Mouse (Mus musculus): Measurements from ENCODE around the gene Rrp1b. TPM values are rescaled to one million over a fixed set of nuclear protein-coding genes. Genes with fewer than 3 reads are reported as not detected.

The Rrp1b gene
- polyA plus RNA-seq, 1 experiment from 2014 or later = 42.5 TPM

GRCm38 (mm10) chr17:32046541-32046940, 10.6 kb downstream of the Rrp1b start:
- Histone ChIP-seq H3K4me3 (ENCODE audit: low read depth, low read length) (no peak overlapping the region), H3K36me3 (ENCODE audit: control insufficient read depth, insufficient read depth, low read length) (peaks cover 15% of the 10 kb centered on the region; the same call in 1 of the 2 replicates), H3K27me3 (ENCODE audit: control insufficient read depth, insufficient read depth, low read depth, low read length) (no peaks in the 10 kb centered on the region), H3K9ac (ENCODE audit: low read depth, low read length) (no peak overlapping the region), H3K9me3 (replicated peaks; ENCODE audit: control insufficient read depth, low read length, poor library complexity, severe bottlenecking) (no peaks in the 10 kb centered on the region), H3K4me1 (ENCODE audit: control insufficient read depth, insufficient read depth, low read length) (no peaks in the 10 kb centered on the region), H3K27ac (ENCODE audit: low read length) (no peak overlapping the region), H3K4me2 (ENCODE audit: low read length) (no peak overlapping the region)
- WGBS = 93% methylated on average over 5 of the region's 5 CpGs
- ATAC-seq = no peak

GRCm38 (mm10) chr17:32048351-32048750, 12.5 kb downstream of the Rrp1b start:
- Histone ChIP-seq H3K4me3 (ENCODE audit: low read depth, low read length) (no peak overlapping the region), H3K9me3 (replicated peaks; ENCODE audit: control insufficient read depth, low read length, poor library complexity, severe bottlenecking) (no peaks in the 10 kb centered on the region), H3K4me1 (ENCODE audit: control insufficient read depth, insufficient read depth, low read length) (no peaks in the 10 kb centered on the region), H3K9ac (ENCODE audit: low read depth, low read length) (no peak overlapping the region), H3K27ac (ENCODE audit: low read length) (no peak overlapping the region), H3K4me2 (ENCODE audit: low read length) (no peak overlapping the region), H3K36me3 (ENCODE audit: control insufficient read depth, insufficient read depth, low read length) (peaks cover 25% of the 10 kb centered on the region), H3K27me3 (ENCODE audit: control insufficient read depth, insufficient read depth, low read depth, low read length) (no peaks in the 10 kb centered on the region)
- ATAC-seq = no peak
- WGBS = 94% methylated on average over 5 of the region's 5 CpGs

GRCm38 (mm10) chr17:32049914-32050313, 14.0 kb downstream of the Rrp1b start:
- H3K9ac ChIP-seq (ENCODE audit: low read depth, low read length) = no peak overlapping the region
- no peak overlapping the region for H3K4me3 ChIP-seq (ENCODE audit: low read depth, low read length)
- WGBS = 81% methylated on average over 4 of the region's 4 CpGs
- no peak overlapping the region for H3K27ac ChIP-seq (ENCODE audit: low read length)
- no peaks in the 10 kb centered on the region for H3K27me3 ChIP-seq (ENCODE audit: control insufficient read depth, insufficient read depth, low read depth, low read length)
- H3K36me3 ChIP-seq (ENCODE audit: control insufficient read depth, insufficient read depth, low read length) = peaks cover 26% of the 10 kb centered on the region
- no peaks in the 10 kb centered on the region for H3K9me3 ChIP-seq (replicated peaks; ENCODE audit: control insufficient read depth, low read length, poor library complexity, severe bottlenecking)
- H3K4me1 ChIP-seq (ENCODE audit: control insufficient read depth, insufficient read depth, low read length) = no peaks in the 10 kb centered on the region
- H3K4me2 ChIP-seq (ENCODE audit: low read length) = no peak overlapping the region
- ATAC-seq = no peak

- Histone ChIP-seq H3K4me1 (ENCODE audit: control insufficient read depth, insufficient read depth, low read length) (no peaks in the 10 kb centered on the region), H3K27me3 (ENCODE audit: control insufficient read depth, insufficient read depth, low read depth, low read length) (no peaks in the 10 kb centered on the region), H3K9ac (ENCODE audit: low read depth, low read length) (no peak overlapping the region), H3K36me3 (ENCODE audit: control insufficient read depth, insufficient read depth, low read length) (peaks cover 32% of the 10 kb centered on the region), H3K9me3 (replicated peaks; ENCODE audit: control insufficient read depth, low read length, poor library complexity, severe bottlenecking) (no peaks in the 10 kb centered on the region), H3K4me2 (ENCODE audit: low read length) (no peak overlapping the region), H3K27ac (ENCODE audit: low read length) (no peak overlapping the region), H3K4me3 (ENCODE audit: low read depth, low read length) (no peak overlapping the region)
- 95% methylated on average over 6 of the region's 6 CpGs for WGBS
- no peak for ATAC-seq
These were observed 14.7 kb downstream of the Rrp1b start for GRCm38 (mm10) chr17:32050609-32051008.

GRCm38 (mm10) chr17:32052237-32053080, 16.6 kb downstream of the Rrp1b start:
- Histone ChIP-seq H3K4me1 (ENCODE audit: control insufficient read depth, insufficient read depth, low read length) (no peaks in the 10 kb centered on the region), H3K9ac (ENCODE audit: low read depth, low read length) (no peak overlapping the region), H3K27me3 (ENCODE audit: control insufficient read depth, insufficient read depth, low read depth, low read length) (no peaks in the 10 kb centered on the region), H3K9me3 (replicated peaks; ENCODE audit: control insufficient read depth, low read length, poor library complexity, severe bottlenecking) (no peaks in the 10 kb centered on the region), H3K27ac (ENCODE audit: low read length) (no peak overlapping the region), H3K4me3 (ENCODE audit: low read depth, low read length) (no peak overlapping the region), H3K36me3 (ENCODE audit: control insufficient read depth, insufficient read depth, low read length) (peaks cover 41% of the 10 kb centered on the region), H3K4me2 (ENCODE audit: low read length) (no peak overlapping the region)
- WGBS = 71% methylated on average over 5 of the region's 5 CpGs
- no peak for ATAC-seq

- ATAC-seq = no peak
- no peak overlapping the region for H3K9ac ChIP-seq (ENCODE audit: low read depth, low read length)
- 90% methylated on average over 5 of the region's 5 CpGs for WGBS
- H3K36me3 ChIP-seq (ENCODE audit: control insufficient read depth, insufficient read depth, low read length) = peaks cover 53% of the 10 kb centered on the region
- H3K4me2 ChIP-seq (ENCODE audit: low read length) = no peak overlapping the region
- H3K4me3 ChIP-seq (ENCODE audit: low read depth, low read length) = no peak overlapping the region
- no peak overlapping the region for H3K27ac ChIP-seq (ENCODE audit: low read length)
- H3K9me3 ChIP-seq (replicated peaks; ENCODE audit: control insufficient read depth, low read length, poor library complexity, severe bottlenecking) = no peaks in the 10 kb centered on the region
- no peaks in the 10 kb centered on the region for H3K27me3 ChIP-seq (ENCODE audit: control insufficient read depth, insufficient read depth, low read depth, low read length)
- no peaks in the 10 kb centered on the region for H3K4me1 ChIP-seq (ENCODE audit: control insufficient read depth, insufficient read depth, low read length)
These were observed 17.8 kb downstream of the Rrp1b start for GRCm38 (mm10) chr17:32053677-32054076.

GRCm38 (mm10) chr17:32057843-32058242, 21.9 kb downstream of the Rrp1b start:
- no peak overlapping the region for H3K27ac ChIP-seq (ENCODE audit: low read length)
- no peaks in the 10 kb centered on the region for H3K9me3 ChIP-seq (replicated peaks; ENCODE audit: control insufficient read depth, low read length, poor library complexity, severe bottlenecking)
- H3K9ac ChIP-seq (ENCODE audit: low read depth, low read length) = no peak overlapping the region
- 84% methylated on average over 2 of the region's 2 CpGs for WGBS
- no peak overlapping the region for H3K4me3 ChIP-seq (ENCODE audit: low read depth, low read length)
- peaks cover 61% of the 10 kb centered on the region for H3K36me3 ChIP-seq (ENCODE audit: control insufficient read depth, insufficient read depth, low read length)
- ATAC-seq = no peak
- no peak overlapping the region for H3K4me2 ChIP-seq (ENCODE audit: low read length)
- H3K27me3 ChIP-seq (ENCODE audit: control insufficient read depth, insufficient read depth, low read depth, low read length) = no peaks in the 10 kb centered on the region
- H3K4me1 ChIP-seq (ENCODE audit: control insufficient read depth, insufficient read depth, low read length) = no peaks in the 10 kb centered on the region

GRCm38 (mm10) chr17:32059084-32059483, 23.2 kb downstream of the Rrp1b start:
- no peak for ATAC-seq
- H3K9me3 ChIP-seq (replicated peaks; ENCODE audit: control insufficient read depth, low read length, poor library complexity, severe bottlenecking) = no peaks in the 10 kb centered on the region
- H3K9ac ChIP-seq (ENCODE audit: low read depth, low read length) = no peak overlapping the region
- H3K27ac ChIP-seq (ENCODE audit: low read length) = no peak overlapping the region
- no peak overlapping the region for H3K4me2 ChIP-seq (ENCODE audit: low read length)
- WGBS = 82% methylated on average over 2 of the region's 2 CpGs
- H3K36me3 ChIP-seq (ENCODE audit: control insufficient read depth, insufficient read depth, low read length) = peaks cover 61% of the 10 kb centered on the region
- H3K27me3 ChIP-seq (ENCODE audit: control insufficient read depth, insufficient read depth, low read depth, low read length) = no peaks in the 10 kb centered on the region
- no peak overlapping the region for H3K4me3 ChIP-seq (ENCODE audit: low read depth, low read length)
- no peaks in the 10 kb centered on the region for H3K4me1 ChIP-seq (ENCODE audit: control insufficient read depth, insufficient read depth, low read length)

- H3K4me2 ChIP-seq (ENCODE audit: low read length) = no peak overlapping the region
- H3K27ac ChIP-seq (ENCODE audit: low read length) = no peak overlapping the region
- H3K9me3 ChIP-seq (replicated peaks; ENCODE audit: control insufficient read depth, low read length, poor library complexity, severe bottlenecking) = no peaks in the 10 kb centered on the region
- H3K27me3 ChIP-seq (ENCODE audit: control insufficient read depth, insufficient read depth, low read depth, low read length) = no peaks in the 10 kb centered on the region
- H3K4me3 ChIP-seq (ENCODE audit: low read depth, low read length) = no peak overlapping the region
- H3K4me1 ChIP-seq (ENCODE audit: control insufficient read depth, insufficient read depth, low read length) = no peaks in the 10 kb centered on the region
- H3K9ac ChIP-seq (ENCODE audit: low read depth, low read length) = no peak overlapping the region
- 95% methylated on average over 14 of the region's 14 CpGs for WGBS
- ATAC-seq = no peak
- peaks cover 51% of the 10 kb centered on the region for H3K36me3 ChIP-seq (ENCODE audit: control insufficient read depth, insufficient read depth, low read length)
These were observed 25.3 kb downstream of the Rrp1b start for GRCm38 (mm10) chr17:32061219-32061618.

Data from midbrain, embryonic 16.5 days (tissue).